Mouse (Mus musculus): ENCODE measurements at regions not wholly inside any gene's neighbourhood (a gene's known extent, or its start where the extent isn't known, plus 50 kb on each side); places are given as distances from the start of the nearest gene placed in this dataset.

DNA sequence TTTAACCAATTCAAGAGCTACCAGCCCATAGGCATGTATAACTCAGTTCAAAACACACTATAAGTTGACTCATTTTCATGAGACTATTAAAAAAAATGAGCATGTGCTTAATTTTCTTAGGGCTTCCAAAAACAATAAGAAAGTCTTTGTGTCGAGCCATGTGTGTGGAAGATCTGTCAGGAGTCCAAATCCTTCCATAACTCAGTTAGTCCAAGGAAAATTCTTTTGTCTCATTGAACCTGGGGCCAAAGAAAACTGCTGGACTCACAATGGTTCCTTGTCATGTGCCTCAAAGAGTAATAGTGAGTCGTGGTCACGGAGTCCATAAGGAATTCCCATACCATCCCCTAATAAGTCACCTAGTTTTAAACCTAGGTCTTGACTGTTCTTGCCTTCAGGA, 199.0 kb upstream of the Gm21798 start:
- no peak for DNase-seq (ENCODE audit: low spot score in 2 of 2)

DNA sequence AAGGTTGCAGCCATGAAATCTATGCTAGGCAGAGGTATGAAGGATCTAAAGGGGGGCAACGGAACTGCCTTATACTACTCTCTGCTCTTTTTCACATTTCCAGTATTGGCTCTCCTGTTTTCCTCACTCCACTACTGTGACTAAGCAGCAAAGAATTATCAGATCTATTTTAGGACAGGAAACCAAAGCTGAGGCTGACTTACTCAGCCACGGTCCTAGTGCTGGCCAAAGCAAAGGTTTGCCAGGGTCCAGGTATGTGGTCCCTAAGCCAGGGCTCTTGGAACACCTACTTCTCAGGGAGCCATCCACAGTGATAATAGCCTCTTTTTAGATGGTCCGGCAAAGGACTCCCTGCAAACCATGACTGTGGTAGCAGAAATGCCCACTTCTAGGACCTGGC, 195.6 kb upstream of the Gm21798 start:
- DNase-seq (ENCODE audit: low spot score in 2 of 2) = no peak

DNA sequence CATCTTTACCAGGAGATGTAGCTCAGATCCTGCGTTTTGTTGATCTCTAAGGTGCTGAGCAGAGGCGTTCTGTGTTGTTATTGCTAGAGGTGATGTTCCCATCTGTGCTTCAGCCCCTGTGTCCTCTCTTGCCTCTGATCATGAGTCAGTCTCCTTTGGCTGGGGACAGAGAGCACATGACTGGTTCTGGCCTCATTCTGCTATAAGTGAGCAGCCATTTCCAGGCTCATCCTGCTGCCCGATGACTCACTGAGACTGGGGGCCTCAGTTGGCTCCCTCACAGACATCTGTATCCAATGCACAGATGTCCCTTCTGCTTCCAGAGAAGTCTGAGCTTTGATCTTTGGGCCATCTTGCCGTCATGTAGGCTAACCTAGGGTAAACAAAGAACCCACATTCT, 194.9 kb upstream of the Gm21798 start:
- no peak for DNase-seq (ENCODE audit: low spot score in 2 of 2)

- DNase-seq (ENCODE audit: low spot score in 2 of 2) = no peak
These were observed 191.1 kb upstream of the Gm21798 start for GRCm38 (mm10) chr15:64626359-64626758.

GRCm38 (mm10) chr15:64627258-64627657, 190.2 kb upstream of the Gm21798 start:
- DNase-seq (ENCODE audit: low spot score in 2 of 2) = peak; percentile 43 to 79
